Mouse (Mus musculus): ENCODE data around the gene Cdca8. TPM values are rescaled to one million over a fixed set of nuclear protein-coding genes. Genes with fewer than 3 reads are reported as not detected.

The Cdca8 gene
- polyA plus RNA-seq, 1 experiment from 2014 or later, result 142 TPM

Other genes starting within 250 kb of the Cdca8 start
- gene Utp11, start 245.7 kb downstream of the Cdca8 start, polyA plus RNA-seq (2015; fragmentation: Nextera tagmentation; extraction: Ambion mirVana), result 37.5 and 48.1 TPM in 2 replicates
- gene Fhl3, start 238.6 kb downstream of the Cdca8 start, polyA plus RNA-seq (2015; fragmentation: Nextera tagmentation; extraction: Ambion mirVana), result 3.1 and 3.6 TPM in 2 replicates
- 91.3 and 101 TPM in 2 replicates for gene Sf3a3, start 224.5 kb downstream of the Cdca8 start, polyA plus RNA-seq (2015; fragmentation: Nextera tagmentation; extraction: Ambion mirVana)
- gene Inpp5b, start 197.5 kb downstream of the Cdca8 start, polyA plus RNA-seq (2015; fragmentation: Nextera tagmentation; extraction: Ambion mirVana), result 43.2 and 49.7 TPM in 2 replicates
- 14.4 and 15.5 TPM in 2 replicates for gene Mtf1, start 137.2 kb downstream of the Cdca8 start, polyA plus RNA-seq (2015; fragmentation: Nextera tagmentation; extraction: Ambion mirVana)
- gene Yrdc, start 88.6 kb downstream of the Cdca8 start, polyA plus RNA-seq (2015; fragmentation: Nextera tagmentation; extraction: Ambion mirVana), result 20.0 and 23.2 TPM in 2 replicates
- 12.1 and 15.3 TPM in 2 replicates for gene 1110065P20Rik, start 88.1 kb downstream of the Cdca8 start, polyA plus RNA-seq (2015; fragmentation: Nextera tagmentation; extraction: Ambion mirVana)
- gene Maneal, start 77.1 kb downstream of the Cdca8 start, polyA plus RNA-seq (2015; fragmentation: Nextera tagmentation; extraction: Ambion mirVana), result 0.03 and 0.05 TPM in 2 replicates
- gene Epha10, start 58.4 kb downstream of the Cdca8 start, polyA plus RNA-seq (2015; fragmentation: Nextera tagmentation; extraction: Ambion mirVana), result not detected in 2 replicates
- gene 9930104L06Rik, start 2.3 kb downstream of the Cdca8 start, polyA plus RNA-seq (2015; fragmentation: Nextera tagmentation; extraction: Ambion mirVana), result 6.6 and 7.6 TPM in 2 replicates
- 0.51 and 0.70 TPM in 2 replicates for gene Rspo1, start 47.1 kb upstream of the Cdca8 start, polyA plus RNA-seq (2015; fragmentation: Nextera tagmentation; extraction: Ambion mirVana)
- 48.8 and 57.2 TPM in 2 replicates for gene Gnl2, start 77.3 kb upstream of the Cdca8 start, polyA plus RNA-seq (2015; fragmentation: Nextera tagmentation; extraction: Ambion mirVana)
- gene Dnali1, start 126.4 kb upstream of the Cdca8 start, polyA plus RNA-seq (2015; fragmentation: Nextera tagmentation; extraction: Ambion mirVana), result not detected in 2 replicates
- gene Snip1, start 127.4 kb upstream of the Cdca8 start, polyA plus RNA-seq (2015; fragmentation: Nextera tagmentation; extraction: Ambion mirVana), result 16.1 and 19.6 TPM in 2 replicates
- 25.9 and 32.0 TPM in 2 replicates for gene Meaf6, start 145.8 kb upstream of the Cdca8 start, polyA plus RNA-seq (2015; fragmentation: Nextera tagmentation; extraction: Ambion mirVana)
- gene Zc3h12a, start 188.5 kb upstream of the Cdca8 start, polyA plus RNA-seq (2015; fragmentation: Nextera tagmentation; extraction: Ambion mirVana), result 0.36 and 0.39 TPM in 2 replicates